33 mouse cellular contexts compared by ENCODE assay signal in genomic region chr4:116110695-116111094, GRCm38 (mm10).
"Had no signal": no experiment of that assay in that cellular context is flagged by ENCODE, and none has a peak within 500 bp of the region (broad histone marks: within the 10 kb centered on the region; RNA-seq: fewer than 3 reads in every experiment).

No protein-coding gene starts in this region.

- H3K36me3 ChIP-seq: heart, embryonic 15.5 days; hindbrain, embryonic 15.5 days had no signal

- H3K27me3 ChIP-seq: heart, embryonic 12.5 days; heart, embryonic 13.5 days; heart, embryonic 15.5 days; hindbrain, embryonic 12.5 days; hindbrain, embryonic 13.5 days; hindbrain, embryonic 15.5 days; kidney, embryonic 15.5 days had no signal

- H3K9me3 ChIP-seq: heart, embryonic 10.5 days; heart, embryonic 12.5 days; heart, embryonic 13.5 days; heart, embryonic 15.5 days; hindbrain, embryonic 10.5 days; hindbrain, embryonic 12.5 days; hindbrain, embryonic 13.5 days; hindbrain, embryonic 15.5 days; kidney, embryonic 15.5 days had no signal

- H3K4me1 ChIP-seq: heart, embryonic 10.5 days; heart, embryonic 12.5 days; heart, embryonic 13.5 days; heart, embryonic 15.5 days; hindbrain, embryonic 10.5 days; hindbrain, embryonic 12.5 days; hindbrain, embryonic 13.5 days; hindbrain, embryonic 15.5 days; kidney, embryonic 15.5 days had no signal

- DNase-seq: heart, postnatal 10 days; heart, postnatal 14 days; heart, postnatal 36 days; heart, postnatal 4 days; kidney, adult 11 months; kidney, adult 18-20 months; kidney, adult 2 months; kidney, adult 8-10 months; kidney, adult 9 months; kidney, postnatal 10 days; kidney, postnatal 14 days; kidney, postnatal 25 days; kidney, postnatal 36 days; kidney, postnatal 4 days; layer of hippocampus, adult 9-11 months; layer of hippocampus, postnatal 36 days had no signal

- H3K4me2 ChIP-seq: heart, embryonic 11.5 days; heart, embryonic 12.5 days; heart, embryonic 13.5 days; heart, embryonic 15.5 days; hindbrain, embryonic 12.5 days; hindbrain, embryonic 13.5 days; hindbrain, embryonic 14.5 days; hindbrain, embryonic 15.5 days; kidney, embryonic 15.5 days had no signal

- ATAC-seq: hindbrain, embryonic 16.5 days; hindbrain, postnatal 0 days; inflammation-experienced regulatory T-cells, adult 6 months had no signal

- H3K9ac ChIP-seq: heart, embryonic 12.5 days; heart, embryonic 13.5 days; heart, embryonic 15.5 days; hindbrain, embryonic 12.5 days; hindbrain, embryonic 13.5 days; hindbrain, embryonic 14.5 days; hindbrain, embryonic 15.5 days; kidney, embryonic 15.5 days had no signal

- H3K4me3 ChIP-seq: heart, embryonic 10.5 days; heart, embryonic 12.5 days; heart, embryonic 13.5 days; heart, embryonic 15.5 days; hindbrain, embryonic 10.5 days; hindbrain, embryonic 12.5 days; hindbrain, embryonic 13.5 days; hindbrain, embryonic 15.5 days; kidney, embryonic 15.5 days; layer of hippocampus, adult 2 months; left cerebral cortex, adult 2 months had no signal

- H3K27ac ChIP-seq: heart, embryonic 10.5 days; heart, embryonic 13.5 days; heart, embryonic 15.5 days; hindbrain, embryonic 10.5 days; hindbrain, embryonic 12.5 days; hindbrain, embryonic 13.5 days; hindbrain, embryonic 14.5 days; hindbrain, embryonic 15.5 days; hindbrain, postnatal 0 days; kidney, embryonic 15.5 days; kidney, postnatal 0 days; layer of hippocampus, adult 2 months; left cerebral cortex, adult 2 months had no signal
